Mouse (Mus musculus) liver, postnatal 0 days (tissue): Measurements from ENCODE around the gene Mmp24.

Experiments
- CTCF ChIP-seq: sonication (generic); IDR thresholded peaks from 2 replicates; pipeline ENCODE4 v1.5.1; 2016; ENCODE audit warnings: antibody characterized with exemption, low read depth
- EP300 ChIP-seq: IDR thresholded peaks from 2 replicates; pipeline ENCODE4 v1.6.1; 2016; ENCODE audit warnings: antibody characterized with exemption, low read depth, mild to moderate bottlenecking

GRCm38 (mm10) chr2:155837961-155838360 lies 62.8 kb downstream of the Mmp24 start:
- TF ChIP-seq CTCF (no peak), EP300 (no peak)
